Mouse (Mus musculus) gonadal fat pad, adult 2 months (tissue): ENCODE data around the gene Map1s. TPM values are rescaled to one million over a fixed set of nuclear protein-coding genes. Genes with fewer than 3 reads are reported as not detected.
"Not testable (repeated sequence)": the region's sequence is repeated elsewhere in the genome, so short reads cannot be mapped to it uniquely, and the experiment has no call there.

Source experiments
- DNase-seq: peaks from one replicate; pipeline ENCODE4 v3.0.0-alpha.2; 2012; ENCODE audit warnings: low read depth
- polyA plus RNA-seq: library from polyadenylated mRNA; depleted of rRNA; stranded (reverse); fragments of >200 nt; gene quantifications from 2 replicates; pipeline ENCODE4 v1.2.3, GENCODE M21; 2012

The Map1s gene
- polyA plus RNA-seq, 1 experiment = 27.7 TPM

- DNase-seq = no peak
Observed at GRCm38 (mm10) chr8:70878178-70878577, 27.6 kb upstream of the Map1s start.

GRCm38 (mm10) chr8:70879500-70879899 is 26.2 kb upstream of the Map1s start:
- no peak for DNase-seq

- no peak for DNase-seq
Observed at GRCm38 (mm10) chr8:70880126-70880525, 25.6 kb upstream of the Map1s start.

DNA sequence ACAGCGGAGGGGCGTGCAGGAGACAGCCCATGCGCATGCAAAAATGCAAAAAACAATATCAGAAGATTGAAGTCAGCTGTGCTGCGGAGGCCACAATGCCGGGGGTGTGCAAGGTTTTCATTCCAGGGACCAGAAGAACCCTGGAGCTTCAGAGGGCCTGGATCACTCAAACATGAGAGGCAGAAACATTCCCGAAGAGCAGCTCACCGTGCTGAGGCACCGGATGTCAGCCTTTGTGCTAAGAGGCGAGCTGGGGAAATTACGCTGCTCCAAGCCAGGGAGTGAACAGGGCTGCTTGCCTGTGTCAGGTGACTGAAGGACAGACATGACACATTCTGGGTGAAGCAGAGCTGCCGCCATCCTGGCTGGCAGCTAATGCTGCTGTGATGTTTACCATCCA is 25.2 kb upstream of the Map1s start:
- DNase-seq = no peak

DNA sequence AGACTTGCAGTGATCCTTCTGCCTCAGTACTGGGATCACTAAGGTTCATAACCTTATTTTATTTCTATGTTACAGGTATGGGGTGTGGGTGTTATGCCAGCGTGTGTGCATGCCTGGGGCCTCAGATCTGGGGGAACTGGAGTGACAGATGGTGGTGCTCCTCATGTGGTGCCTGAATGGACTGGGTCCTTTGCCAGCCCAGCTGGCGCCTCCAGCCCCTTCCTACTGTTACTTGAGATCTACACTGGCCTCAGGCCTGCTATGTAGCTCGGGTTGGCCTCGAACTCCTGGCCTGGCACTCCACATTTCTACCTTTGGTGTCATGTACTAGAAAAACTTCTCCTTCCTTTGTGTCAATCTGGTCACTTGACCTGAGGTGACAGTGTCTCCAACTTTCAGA is 21.5 kb upstream of the Map1s start:
- DNase-seq = no peak

- DNase-seq = no peak
Observed at GRCm38 (mm10) chr8:70884683-70885082, 21.0 kb upstream of the Map1s start.

GRCm38 (mm10) chr8:70885612-70886011 is 20.1 kb upstream of the Map1s start:
- no peak for DNase-seq

DNA sequence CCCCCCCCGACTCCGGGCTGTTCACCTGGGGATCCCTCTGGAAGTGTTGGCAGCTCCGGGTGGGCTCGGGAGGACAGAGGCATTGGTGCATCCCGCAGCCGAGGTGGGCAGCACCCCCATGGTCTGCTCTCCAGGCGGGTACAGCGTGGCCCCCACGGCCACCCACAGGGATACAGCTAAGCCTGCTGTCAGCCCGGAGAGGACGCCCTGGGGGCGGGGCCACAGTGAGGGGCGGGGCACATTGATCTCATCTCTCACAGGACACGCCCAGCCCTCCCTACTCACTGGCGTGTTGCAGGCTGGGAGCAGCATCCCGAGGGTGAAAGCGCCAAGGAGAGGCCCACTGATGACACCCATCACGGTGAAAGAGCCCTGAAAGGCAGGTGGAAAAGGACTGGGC is 18.1 kb upstream of the Map1s start:
- DNase-seq = no peak

DNA sequence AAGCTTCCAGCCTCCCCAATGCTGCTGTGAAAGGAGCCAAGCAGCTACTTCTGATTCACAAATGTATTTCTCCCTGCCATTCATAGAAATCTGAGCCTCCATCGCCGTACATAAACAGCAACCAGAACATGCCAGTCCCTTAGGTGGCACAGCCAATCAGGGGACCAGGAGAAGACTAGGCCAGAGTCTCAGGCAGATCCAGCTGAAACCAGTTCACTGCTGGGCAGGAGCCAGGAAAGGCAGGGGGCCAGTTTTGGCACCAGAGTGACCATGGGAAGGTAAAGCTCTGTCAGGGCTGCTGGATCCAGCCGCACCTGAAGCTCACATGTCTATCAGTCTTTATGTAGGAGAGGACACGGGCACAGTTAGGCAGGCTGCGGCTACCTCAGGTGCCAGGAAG is 15.1 kb upstream of the Map1s start:
- DNase-seq = no peak

DNA sequence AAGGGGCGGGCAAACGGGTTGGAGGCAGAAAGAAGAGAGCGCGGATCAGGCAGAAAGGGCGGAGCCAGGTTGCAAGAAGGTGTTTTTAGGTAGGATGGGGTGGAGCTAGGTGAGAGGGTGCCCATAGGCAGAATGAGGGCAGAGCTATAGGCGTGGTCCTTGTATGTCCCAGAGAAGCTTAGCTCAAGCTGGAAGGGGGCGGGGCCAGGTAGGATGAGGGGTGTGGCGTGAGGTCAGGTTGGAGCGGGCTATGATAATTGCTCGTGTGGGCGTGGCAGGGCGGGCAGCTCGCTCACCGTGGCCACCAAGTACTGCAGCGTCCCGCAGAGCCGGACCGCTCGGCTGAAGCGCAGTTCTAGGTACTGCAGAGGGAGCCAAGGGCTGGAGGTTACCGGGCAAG is 14.4 kb upstream of the Map1s start:
- DNase-seq = peak; percentile 61

DNA sequence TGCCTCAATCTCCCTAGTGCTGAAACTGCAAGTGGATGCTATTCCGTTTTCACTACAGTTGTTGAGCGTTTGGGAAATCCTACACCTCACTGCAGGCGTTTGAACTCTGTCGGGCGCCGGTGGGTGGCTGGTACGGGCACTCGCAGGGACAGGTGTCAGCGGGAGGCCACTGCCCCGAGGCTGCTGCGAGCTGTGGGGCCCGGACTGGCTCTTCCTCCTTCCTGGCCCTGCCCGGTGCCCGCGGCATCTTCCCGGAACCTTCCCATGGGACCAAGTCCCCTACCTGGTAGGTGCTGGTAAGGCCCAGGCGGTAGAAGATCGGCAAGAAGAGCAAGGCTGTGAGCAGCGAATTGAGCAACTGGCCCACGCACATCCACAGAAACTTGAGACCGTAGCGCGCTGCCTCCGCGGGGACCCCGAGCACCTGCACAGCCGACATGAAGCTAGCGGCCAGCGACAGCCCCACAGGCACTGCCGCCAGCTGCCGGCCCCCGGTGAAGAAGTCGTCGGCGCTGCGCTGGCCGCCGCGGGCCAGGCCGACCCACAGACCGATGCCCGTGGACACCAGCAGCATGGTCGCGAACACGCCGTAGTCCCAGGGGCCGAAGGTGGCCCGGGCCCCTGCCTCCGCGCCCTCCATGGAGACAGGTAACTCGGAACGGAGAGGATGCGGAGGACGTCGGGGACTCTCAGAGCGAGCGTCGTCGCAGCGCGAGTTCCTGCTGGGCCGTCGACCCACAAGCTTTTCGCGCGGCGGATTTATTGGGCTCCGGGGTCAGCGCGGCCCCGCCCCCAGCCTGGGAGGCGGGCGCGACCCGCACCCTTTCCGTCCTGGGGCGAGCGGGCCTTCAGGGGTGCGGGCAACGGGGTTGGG is 13.5 kb upstream of the Map1s start, which contains the start of gene Slc5a5:
TSS of gene Slc5a5 (minus strand) at position 736 of the 874 bp plus-strand sequence.
- DNase-seq = no peak

- no peak for DNase-seq
Observed at GRCm38 (mm10) chr8:70892896-70893655, 12.7 kb upstream of the Map1s start.

DNA sequence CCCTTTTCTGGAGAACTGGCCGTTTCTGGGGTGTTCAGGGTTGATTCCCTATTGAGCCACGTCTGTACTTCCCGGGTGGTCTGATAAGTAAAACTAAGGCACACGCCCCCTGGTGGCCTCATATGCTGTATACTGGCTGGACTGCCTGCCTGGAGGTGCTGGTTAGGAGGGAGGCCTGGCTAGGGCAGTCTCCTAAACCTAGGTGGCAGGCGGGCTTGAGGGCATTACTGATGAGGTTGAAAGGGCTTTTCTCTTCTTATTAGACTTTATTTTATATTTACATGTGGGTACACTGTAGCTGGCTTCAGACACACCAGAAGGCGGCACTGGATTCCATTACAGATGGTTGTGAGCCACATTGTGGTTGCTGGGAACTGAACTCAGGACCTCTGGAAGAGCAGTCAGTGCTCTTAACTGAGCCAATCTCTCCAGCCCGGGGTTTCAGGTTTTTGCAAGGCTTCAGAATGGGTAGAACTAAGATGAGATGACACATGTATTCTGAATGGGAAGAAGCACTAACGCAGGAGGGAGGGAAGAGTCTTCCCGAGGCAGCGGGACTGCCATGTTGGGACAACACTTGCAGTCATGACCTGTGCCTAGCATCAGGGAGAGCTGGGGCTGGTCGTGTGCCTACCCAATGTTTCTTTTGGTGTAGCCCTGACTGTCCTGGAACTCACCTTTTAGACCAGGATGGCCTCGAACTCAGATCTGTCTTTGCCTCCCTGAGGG is 11.9 kb upstream of the Map1s start:
- DNase-seq = no peak

- DNase-seq = no peak
Observed at GRCm38 (mm10) chr8:70894385-70894720, 11.4 kb upstream of the Map1s start.

DNA sequence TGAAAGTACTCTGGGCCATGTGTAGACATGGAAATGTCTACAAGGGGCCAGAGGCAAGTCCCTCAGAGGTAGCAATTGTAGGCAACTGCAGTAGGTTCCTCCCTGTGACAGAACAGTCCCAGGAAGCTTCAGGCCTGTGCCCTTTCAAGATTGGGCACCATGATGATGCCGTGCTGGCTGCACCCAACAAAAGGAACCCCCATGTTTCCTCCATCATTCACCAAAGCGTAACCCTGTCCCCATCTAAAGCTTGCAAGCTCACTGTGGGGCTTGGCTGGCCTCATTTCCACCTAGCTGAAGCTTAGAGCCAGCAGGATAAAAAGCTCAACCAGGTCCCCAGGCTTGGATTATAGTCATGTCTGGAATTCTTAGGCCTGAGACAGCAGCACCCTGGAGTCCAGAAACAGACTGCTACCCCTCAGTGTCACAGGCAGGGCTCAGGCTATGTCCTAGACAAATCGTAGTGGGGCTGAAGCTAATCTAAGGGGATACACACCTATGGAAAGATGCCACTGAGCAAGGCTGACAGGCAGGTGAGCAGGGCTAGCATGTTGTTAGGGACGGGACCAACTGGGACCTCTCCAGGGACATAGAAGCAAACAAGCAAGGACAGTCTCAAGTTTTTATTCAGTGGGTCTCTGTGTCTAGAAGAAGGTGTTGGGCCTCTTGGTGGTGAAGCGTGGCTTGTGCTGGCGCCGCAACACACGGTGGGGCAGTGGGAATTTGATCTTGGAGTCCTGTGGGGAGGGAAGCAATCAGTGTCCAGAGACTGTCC is 10.8 kb upstream of the Map1s start:
- no peak for DNase-seq

DNA sequence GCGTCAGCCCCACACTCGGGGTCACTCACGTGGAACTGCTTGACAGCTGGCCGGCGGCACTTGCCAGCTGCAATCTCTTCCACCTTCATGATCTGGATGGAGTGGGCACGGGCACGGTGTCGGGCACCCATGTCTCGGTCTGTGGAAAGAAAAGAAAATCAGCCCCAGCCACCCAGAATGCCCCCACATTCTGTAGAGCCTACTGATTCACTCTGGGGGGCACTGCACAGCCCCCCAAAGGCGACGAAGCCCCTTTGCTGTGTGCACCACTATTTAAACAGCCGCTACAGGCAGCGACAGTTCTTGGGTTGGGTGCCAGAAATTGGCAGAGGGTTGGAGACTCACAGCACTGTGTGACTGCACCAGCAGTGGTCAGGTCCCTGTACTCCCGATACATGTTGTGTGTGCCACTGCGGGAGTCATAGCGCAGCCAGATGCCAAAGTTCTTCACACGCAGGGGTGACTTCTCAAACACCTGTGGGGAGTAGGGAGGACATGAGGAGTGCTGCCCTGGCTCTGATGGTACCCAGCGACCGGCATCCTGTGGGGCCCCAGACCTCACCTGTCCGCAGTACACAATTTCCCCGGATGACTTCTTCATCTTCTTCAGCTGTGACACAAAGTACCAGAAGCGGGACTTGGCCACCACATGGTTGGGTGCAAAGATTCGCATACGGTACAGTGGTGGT is 10.0 kb upstream of the Map1s start:
- DNase-seq = not testable (repeated sequence)

- no peak for DNase-seq
Observed at GRCm38 (mm10) chr8:70896316-70897020, 9.3 kb upstream of the Map1s start.

DNA sequence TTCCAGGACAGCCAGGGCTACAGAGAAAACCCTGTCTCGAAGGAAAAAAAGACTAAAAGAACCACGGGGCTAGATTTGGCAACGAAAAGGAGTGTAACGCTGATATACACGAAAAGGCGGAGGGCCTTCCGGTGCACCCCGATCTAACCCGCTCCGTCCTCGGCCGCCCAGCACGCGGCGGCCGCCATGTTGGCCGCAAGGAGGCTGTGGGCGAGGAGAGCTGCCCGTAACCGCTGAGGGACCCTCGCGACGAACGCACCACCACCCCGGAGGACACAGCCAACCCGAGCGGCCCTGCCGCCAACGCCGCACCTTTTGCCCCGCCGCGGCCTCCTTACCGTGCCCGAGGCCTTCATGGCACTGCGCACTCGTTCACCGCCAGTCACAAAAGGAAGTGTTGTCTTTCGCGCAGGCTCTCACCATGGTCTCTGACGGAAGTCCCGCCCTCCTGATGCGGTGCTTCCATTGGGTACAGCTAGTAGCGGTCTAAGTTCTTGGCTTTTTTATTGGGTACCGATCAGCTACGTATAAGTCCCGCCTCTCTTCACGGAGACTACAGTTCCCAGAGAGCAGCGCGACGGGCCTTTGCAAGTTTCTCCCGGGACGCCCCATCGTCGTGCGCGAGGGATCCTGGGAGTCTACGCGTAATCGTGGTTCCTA is 8.6 kb upstream of the Map1s start, which contains the start of gene Rpl18a:
TSS of gene Rpl18a (minus strand) at position 392 of the 660 bp plus-strand sequence.
- peak; percentile 93 for DNase-seq

GRCm38 (mm10) chr8:70897681-70898413 is 7.9 kb upstream of the Map1s start:
- no peak for DNase-seq
